Mouse (Mus musculus): ENCODE data around the gene Slc34a1. TPM values are rescaled to one million over a fixed set of nuclear protein-coding genes. Genes with fewer than 3 reads are reported as not detected.

Gene Slc34a1
- total and polyA plus RNA-seq, 2 experiments from 2014 or later, result not detected

DNA sequence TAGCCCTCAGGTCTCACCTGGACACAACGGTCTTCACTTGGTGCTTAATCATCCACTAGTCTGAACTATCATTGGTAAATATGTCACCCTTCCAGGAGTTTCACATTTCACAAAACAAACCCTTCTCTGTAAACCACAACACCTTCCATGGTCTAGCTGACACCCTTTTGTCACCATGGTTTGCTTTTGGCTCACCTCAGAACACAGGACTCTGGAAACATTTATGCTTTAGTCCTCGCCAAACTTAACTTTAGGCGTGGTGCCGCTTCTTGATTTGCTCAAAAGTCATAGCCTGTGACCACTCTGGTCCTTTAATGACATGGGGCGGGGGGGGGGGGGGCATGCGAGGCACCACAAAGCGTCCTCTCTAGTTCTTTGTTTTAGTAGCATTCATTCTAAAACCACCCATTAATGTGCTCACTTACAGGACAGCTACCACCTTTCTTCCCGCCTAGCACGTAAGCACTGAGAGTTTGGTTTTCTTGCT is 45.9 kb downstream of the Slc34a1 start:
- peak overlapping the region; percentile 80 for H3K4me3 ChIP-seq (ENCODE audit: low read length)
- H3K9me3 ChIP-seq (ENCODE audit: low read length), result no peaks in the 10 kb centered on the region
- peak overlapping the region; percentile 70 for H3K4me2 ChIP-seq (ENCODE audit: low read depth, low read length)
- peak overlapping the region; percentile 54; the same call in 1 of the 2 replicates for H3K9ac ChIP-seq (replicated peaks; ENCODE audit: low read length)
- no peaks in the 10 kb centered on the region for H3K27me3 ChIP-seq (ENCODE audit: insufficient read depth, low read length)
- no peaks in the 10 kb centered on the region for H3K36me3 ChIP-seq (ENCODE audit: insufficient read depth, low read length)
- no peak for TF ChIP-seq CTCF (IDR thresholded peaks at IDR 0.05; ENCODE audit: low read depth)
- no peak for DNase-seq (ENCODE audit: low spot score)
- no peak for ATAC-seq
- H3K27ac ChIP-seq, result peak overlapping the region; percentile 94; the same call in 1 of the 2 replicates
- WGBS, result 41% methylated on average over 9 of the region's 9 CpGs
- H3K4me1 ChIP-seq (ENCODE audit: insufficient read depth, low read length), result peaks cover 21% of the 10 kb centered on the region

DNA sequence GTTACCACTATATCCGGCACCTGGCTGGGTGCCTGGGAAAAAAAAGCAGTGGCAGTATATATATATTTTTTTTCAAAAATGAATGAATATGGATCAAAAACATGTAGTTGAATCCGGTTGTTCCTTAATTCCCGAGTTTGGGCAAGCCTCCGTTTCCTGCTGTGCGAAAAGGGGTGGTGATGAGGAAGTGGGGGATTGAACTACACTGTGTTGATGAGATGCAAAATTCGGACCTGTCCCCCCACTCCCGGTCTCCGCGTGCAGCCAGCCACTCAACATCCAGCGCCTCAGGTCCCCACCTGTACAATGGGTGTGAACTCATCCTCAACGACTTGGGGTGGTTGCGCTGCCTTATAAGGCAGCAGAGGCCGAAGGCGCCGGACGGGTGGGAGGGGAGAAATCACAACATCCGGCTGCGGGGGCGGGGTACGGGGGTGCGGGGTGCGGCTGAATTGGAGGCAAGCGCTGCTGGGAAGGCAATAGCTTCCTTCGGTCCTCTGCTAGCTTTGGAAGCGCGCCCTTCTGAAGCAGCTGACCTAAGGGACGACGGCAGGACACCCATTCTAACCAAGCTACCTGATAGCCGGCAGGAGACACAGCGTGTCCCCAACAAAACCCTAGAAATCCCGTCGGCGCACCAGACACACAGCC is 46.4 kb downstream of the Slc34a1 start:
- DNase-seq (ENCODE audit: low spot score) (peak; percentile 80), ATAC-seq (peak; percentile 72)
- peak overlapping the region; percentile 54 for H3K9ac ChIP-seq (replicated peaks; ENCODE audit: low read length)
- no peaks in the 10 kb centered on the region for H3K27me3 ChIP-seq (ENCODE audit: insufficient read depth, low read length)
- WGBS, result 2% methylated on average over 33 of the region's 33 CpGs
- no peaks in the 10 kb centered on the region for H3K36me3 ChIP-seq (ENCODE audit: insufficient read depth, low read length)
- no peak for TF ChIP-seq CTCF (IDR thresholded peaks at IDR 0.05; ENCODE audit: low read depth)
- peak overlapping the region; percentile 70 for H3K4me2 ChIP-seq (ENCODE audit: low read depth, low read length)
- H3K4me3 ChIP-seq (ENCODE audit: low read length), result peak overlapping the region; percentile 80
- H3K9me3 ChIP-seq (ENCODE audit: low read length), result no peaks in the 10 kb centered on the region
- H3K4me1 ChIP-seq (ENCODE audit: insufficient read depth, low read length), result peaks cover 21% of the 10 kb centered on the region
- peak overlapping the region; percentile 94 for H3K27ac ChIP-seq

DNA sequence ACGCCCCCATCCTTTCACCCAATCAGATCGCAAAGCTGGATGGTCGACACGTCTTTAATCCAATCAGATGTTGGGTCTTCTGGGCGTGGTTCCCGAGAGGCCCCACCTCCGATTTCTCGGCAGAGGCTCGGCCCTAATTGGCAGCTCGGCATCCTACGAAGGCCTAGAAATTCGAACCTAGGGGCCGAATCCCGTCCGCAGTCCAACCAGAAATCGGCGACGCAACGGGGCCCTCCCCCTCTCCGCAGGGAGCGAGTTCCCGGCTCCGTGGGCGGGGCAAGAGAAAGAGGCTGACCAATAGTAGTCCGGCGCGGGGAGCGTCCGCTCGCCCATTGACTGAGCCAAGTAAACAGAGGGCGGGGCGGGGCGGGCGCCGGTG is 46.9 kb downstream of the Slc34a1 start, which contains the start of gene Grk6:
Grk6 (plus strand) TSS at position 136 of the 379 bp plus-strand sequence.
- Histone ChIP-seq H3K9me3 (ENCODE audit: low read length) (no peaks in the 10 kb centered on the region), H3K4me1 (ENCODE audit: insufficient read depth, low read length) (peaks cover 21% of the 10 kb centered on the region), H3K4me2 (ENCODE audit: low read depth, low read length) (peak within 1 kb of the TSS; percentile 90), H3K27me3 (ENCODE audit: insufficient read depth, low read length) (no peaks in the 10 kb centered on the region), H3K27ac (peak within 1 kb of the TSS; percentile 94), H3K9ac (replicated peaks; ENCODE audit: low read length) (peak within 1 kb of the TSS; percentile 87), H3K4me3 (ENCODE audit: low read length) (peak within 1 kb of the TSS; percentile 80), H3K36me3 (ENCODE audit: insufficient read depth, low read length) (no peaks in the 10 kb centered on the region)
- ATAC-seq (peak; percentile 97), DNase-seq (ENCODE audit: low spot score) (peak; percentile 100)
- TF ChIP-seq CTCF (IDR thresholded peaks at IDR 0.05; ENCODE audit: low read depth), result no peak
- WGBS, result under 1% methylated on average over 34 of the region's 35 CpGs

DNA sequence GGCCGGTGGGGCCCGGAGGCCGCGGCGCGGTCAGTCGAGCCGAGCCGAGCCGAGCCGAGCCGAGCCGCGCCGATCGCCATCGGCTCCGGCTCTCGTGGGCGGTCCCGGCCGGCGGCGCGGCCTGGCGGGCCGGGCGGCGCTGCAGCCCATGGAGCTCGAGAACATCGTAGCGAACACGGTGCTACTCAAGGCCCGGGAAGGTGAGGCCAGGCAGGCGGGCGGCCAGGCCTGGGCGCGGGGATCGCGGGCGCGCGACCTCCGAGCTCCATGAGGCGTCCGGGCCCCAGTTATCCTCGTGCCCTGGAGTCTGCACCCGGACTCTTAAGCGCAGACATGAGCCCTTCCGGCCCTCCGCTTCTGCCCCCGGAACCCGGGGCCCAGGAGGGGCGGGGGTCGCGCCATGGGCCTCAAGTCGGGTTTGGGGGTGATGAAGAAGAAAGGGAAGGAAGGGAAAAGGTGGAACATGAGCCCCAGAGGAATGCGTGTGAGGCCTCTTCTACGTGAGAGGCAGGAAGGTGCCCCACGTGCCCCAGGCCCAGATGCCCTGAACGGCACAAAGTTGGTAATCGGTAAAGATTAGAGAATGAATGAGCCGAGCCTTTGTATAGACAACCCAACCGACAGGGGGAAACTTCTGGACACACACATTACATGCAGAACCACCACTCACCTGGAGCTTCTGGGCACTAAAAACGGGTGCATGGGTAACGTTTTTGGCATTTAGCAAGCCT is 47.5 kb downstream of the Slc34a1 start:
- peak; percentile 28; the same call in 1 of the 2 replicates for TF ChIP-seq CTCF (IDR thresholded peaks at IDR 0.05; ENCODE audit: low read depth)
- H3K36me3 ChIP-seq (ENCODE audit: insufficient read depth, low read length), result no peaks in the 10 kb centered on the region
- peak overlapping the region; percentile 80 for H3K4me3 ChIP-seq (ENCODE audit: low read length)
- DNase-seq (ENCODE audit: low spot score), result no peak
- H3K9me3 ChIP-seq (ENCODE audit: low read length), result no peaks in the 10 kb centered on the region
- under 1% methylated on average over 62 of the region's 66 CpGs for WGBS
- peaks cover 21% of the 10 kb centered on the region for H3K4me1 ChIP-seq (ENCODE audit: insufficient read depth, low read length)
- H3K27ac ChIP-seq, result peak overlapping the region; percentile 94
- H3K4me2 ChIP-seq (ENCODE audit: low read depth, low read length), result peak overlapping the region; percentile 90
- H3K9ac ChIP-seq (replicated peaks; ENCODE audit: low read length), result peak overlapping the region; percentile 87
- no peak; the same call in 1 of the 2 replicates for ATAC-seq
- H3K27me3 ChIP-seq (ENCODE audit: insufficient read depth, low read length), result no peaks in the 10 kb centered on the region

DNA sequence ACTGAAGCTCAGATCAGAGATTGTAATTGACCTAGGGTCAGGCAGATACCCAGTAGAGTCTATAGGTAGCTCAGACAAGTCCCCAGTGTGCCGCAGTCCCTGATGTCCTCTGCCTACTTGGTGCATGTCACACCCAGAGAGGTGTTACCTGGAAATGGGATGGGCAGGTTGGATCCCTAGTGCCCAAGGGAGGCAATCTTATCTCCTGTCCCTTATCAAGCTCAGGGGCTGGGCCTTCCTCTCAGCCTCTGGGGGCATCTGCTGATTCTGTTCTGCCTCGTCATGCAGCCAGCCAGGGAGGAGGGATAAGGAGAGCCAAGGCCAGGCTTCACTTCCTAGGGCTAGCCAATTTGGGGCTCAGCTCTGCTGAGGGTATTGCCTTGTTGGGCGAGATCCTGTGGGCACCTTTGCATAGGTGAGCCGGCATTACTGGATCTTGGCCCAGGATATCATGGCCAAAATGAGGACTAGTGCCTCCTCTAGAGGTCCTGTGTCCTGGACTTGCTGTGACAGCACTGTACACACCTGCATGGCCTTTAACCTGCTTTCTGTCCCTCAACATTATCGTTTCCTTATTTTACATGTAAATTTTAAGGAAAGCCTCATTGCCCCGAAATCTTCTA is 48.6 kb downstream of the Slc34a1 start:
- WGBS, result 89% methylated on average over 6 of the region's 6 CpGs
- no peak overlapping the region for H3K27ac ChIP-seq
- peak overlapping the region; percentile 80; the same call in 1 of the 2 replicates for H3K4me3 ChIP-seq (ENCODE audit: low read length)
- ATAC-seq (no peak), DNase-seq (ENCODE audit: low spot score) (no peak)
- peaks cover 9% of the 10 kb centered on the region; the same call in 1 of the 2 replicates for H3K36me3 ChIP-seq (ENCODE audit: insufficient read depth, low read length)
- peaks cover 21% of the 10 kb centered on the region for H3K4me1 ChIP-seq (ENCODE audit: insufficient read depth, low read length)
- H3K4me2 ChIP-seq (ENCODE audit: low read depth, low read length), result peak overlapping the region; percentile 90
- no peaks in the 10 kb centered on the region for H3K27me3 ChIP-seq (ENCODE audit: insufficient read depth, low read length)
- TF ChIP-seq CTCF (IDR thresholded peaks at IDR 0.05; ENCODE audit: low read depth), result no peak
- no peaks in the 10 kb centered on the region for H3K9me3 ChIP-seq (ENCODE audit: low read length)
- peak overlapping the region; percentile 87; the same call in 1 of the 2 replicates for H3K9ac ChIP-seq (replicated peaks; ENCODE audit: low read length)

DNA sequence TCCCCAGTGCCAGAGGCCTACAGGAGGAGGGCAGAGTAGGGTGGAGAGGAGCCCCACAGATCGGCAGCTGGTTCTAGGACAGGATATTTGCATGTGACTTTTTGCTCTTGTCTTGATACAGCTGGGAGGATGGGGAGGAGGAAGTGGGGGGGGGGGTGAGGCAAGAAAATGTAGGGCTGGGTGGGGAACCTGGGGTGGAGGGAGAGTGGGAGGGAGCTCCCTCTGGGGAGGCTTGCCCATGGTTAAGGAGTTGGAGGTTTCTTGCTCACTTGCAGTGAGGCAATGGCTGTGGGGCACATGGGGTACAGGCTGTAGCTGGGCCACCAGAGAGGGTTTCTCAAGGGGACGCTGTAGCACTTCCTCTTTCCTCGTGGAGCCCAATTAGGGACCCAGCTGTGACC is 49.6 kb downstream of the Slc34a1 start:
- peaks cover 17% of the 10 kb centered on the region; the same call in 1 of the 2 replicates for H3K36me3 ChIP-seq (ENCODE audit: insufficient read depth, low read length)
- TF ChIP-seq CTCF (IDR thresholded peaks at IDR 0.05; ENCODE audit: low read depth), result no peak
- no peak overlapping the region for H3K27ac ChIP-seq
- 48% methylated on average over 3 of the region's 3 CpGs for WGBS
- H3K9me3 ChIP-seq (ENCODE audit: low read length), result no peaks in the 10 kb centered on the region
- DNase-seq (ENCODE audit: low spot score), result no peak
- no peaks in the 10 kb centered on the region for H3K27me3 ChIP-seq (ENCODE audit: insufficient read depth, low read length)
- no peak for ATAC-seq
- H3K4me2 ChIP-seq (ENCODE audit: low read depth, low read length), result no peak overlapping the region
- peaks cover 21% of the 10 kb centered on the region for H3K4me1 ChIP-seq (ENCODE audit: insufficient read depth, low read length)
- H3K4me3 ChIP-seq (ENCODE audit: low read length), result no peak overlapping the region
- no peak overlapping the region for H3K9ac ChIP-seq (replicated peaks; ENCODE audit: low read length)
